Mouse (Mus musculus): ENCODE results near the gene Zbtb18. TPM values are rescaled to one million over a fixed set of nuclear protein-coding genes. Genes with fewer than 3 reads are reported as not detected.

The Zbtb18 gene
- polyA plus RNA-seq, 1 experiment from 2014 or later, result 2.0 TPM

DNA sequence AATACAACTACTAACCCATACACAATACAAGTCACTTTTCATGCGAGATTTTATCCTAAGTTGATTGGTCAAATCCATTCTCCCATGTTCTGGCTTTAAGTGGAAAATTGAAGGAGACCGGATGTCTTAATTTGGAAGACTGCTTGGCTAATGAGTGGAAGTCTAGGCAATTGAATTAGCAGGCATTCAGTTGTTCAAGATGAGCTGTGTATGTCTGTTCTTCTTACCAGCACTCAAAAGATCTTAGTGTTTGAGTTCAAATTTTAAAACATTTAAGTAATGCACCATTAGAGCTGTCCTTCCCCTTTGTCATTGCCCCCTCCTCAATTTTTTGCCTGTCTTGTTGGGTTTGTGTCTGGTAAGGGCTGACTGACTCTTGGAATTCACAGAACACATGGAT lies 8.9 kb downstream of the Zbtb18 start:
- Histone ChIP-seq H3K4me3 (ENCODE audit: low read depth, low read length) (no peak overlapping the region), H3K27me3 (replicated peaks; ENCODE audit: insufficient read depth, low read length) (no peaks in the 10 kb centered on the region), H3K4me1 (ENCODE audit: insufficient read depth, low read depth, low read length) (no peaks in the 10 kb centered on the region), H3K9me3 (ENCODE audit: low read length) (no peaks in the 10 kb centered on the region), H3K36me3 (ENCODE audit: insufficient read depth, low read length) (peaks cover 10% of the 10 kb centered on the region; the same call in 1 of the 2 replicates), H3K9ac (replicated peaks; ENCODE audit: low read depth) (no peak overlapping the region), H3K27ac (ENCODE audit: low read length) (no peak overlapping the region), H3K4me2 (replicated peaks; ENCODE audit: low read depth, low read length) (no peak overlapping the region)
- ATAC-seq, result no peak
- TF ChIP-seq EP300 (IDR thresholded peaks at IDR 0.05), result no peak
- no peak for TF ChIP-seq CTCF (IDR thresholded peaks at IDR 0.05)
- DNase-seq (ENCODE audit: low spot score), result no peak
- WGBS, result 95% methylated on average over 2 of the region's 2 CpGs

DNA sequence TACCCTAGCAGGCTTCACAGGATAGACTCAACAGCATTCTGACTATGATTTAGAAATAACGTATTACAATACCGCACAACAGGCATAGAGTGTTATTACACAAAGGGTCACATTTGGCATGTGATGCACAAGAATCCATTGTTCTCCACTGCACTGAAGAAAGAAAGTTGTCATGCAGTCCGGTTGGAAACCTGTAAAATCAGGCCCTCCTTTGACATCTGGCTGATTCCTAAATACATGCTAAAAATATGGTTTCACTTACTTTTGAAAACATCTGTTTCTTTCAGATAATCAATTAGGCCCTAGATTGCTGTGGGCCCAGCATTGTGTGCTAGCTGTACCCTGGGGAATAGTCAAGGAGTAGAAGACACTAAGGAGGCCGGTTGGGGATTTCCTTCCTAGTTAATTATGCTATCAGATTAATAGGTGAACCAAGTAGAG lies 9.9 kb downstream of the Zbtb18 start:
- no peak overlapping the region for H3K4me3 ChIP-seq (ENCODE audit: low read depth, low read length)
- H3K27me3 ChIP-seq (replicated peaks; ENCODE audit: insufficient read depth, low read length), result no peaks in the 10 kb centered on the region
- no peaks in the 10 kb centered on the region for H3K4me1 ChIP-seq (ENCODE audit: insufficient read depth, low read depth, low read length)
- no peak for DNase-seq (ENCODE audit: low spot score)
- H3K9me3 ChIP-seq (ENCODE audit: low read length), result no peaks in the 10 kb centered on the region
- ATAC-seq, result no peak
- peaks cover 10% of the 10 kb centered on the region; the same call in 1 of the 2 replicates for H3K36me3 ChIP-seq (ENCODE audit: insufficient read depth, low read length)
- WGBS, result 74% methylated on average over 4 of the region's 4 CpGs
- no peak for TF ChIP-seq CTCF (IDR thresholded peaks at IDR 0.05)
- TF ChIP-seq EP300 (IDR thresholded peaks at IDR 0.05), result no peak
- H3K4me2 ChIP-seq (replicated peaks; ENCODE audit: low read depth, low read length), result no peak overlapping the region
- no peak overlapping the region for H3K9ac ChIP-seq (replicated peaks; ENCODE audit: low read depth)
- H3K27ac ChIP-seq (ENCODE audit: low read length), result no peak overlapping the region

DNA sequence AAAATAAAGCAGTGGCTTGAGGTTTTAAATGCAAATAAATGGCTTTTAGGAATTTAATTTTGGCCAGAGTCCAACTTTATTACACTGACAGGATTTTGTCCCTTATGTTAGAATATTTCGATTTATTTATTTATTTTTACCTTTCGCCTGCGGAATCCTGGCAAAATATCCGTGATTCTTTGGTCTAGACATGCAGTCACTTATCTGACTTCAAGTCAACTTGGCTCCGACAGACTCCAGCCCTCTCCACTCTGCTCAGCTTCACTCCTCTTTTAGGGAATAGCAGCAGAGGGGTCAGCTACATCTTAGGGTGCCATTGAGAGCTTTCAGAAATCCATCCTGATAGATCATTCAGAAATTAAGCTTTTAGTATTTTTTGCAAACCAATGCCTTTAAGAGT lies 10.8 kb downstream of the Zbtb18 start:
- Histone ChIP-seq H3K9ac (replicated peaks; ENCODE audit: low read depth) (no peak overlapping the region), H3K27me3 (replicated peaks; ENCODE audit: insufficient read depth, low read length) (no peaks in the 10 kb centered on the region), H3K27ac (ENCODE audit: low read length) (no peak overlapping the region), H3K4me2 (replicated peaks; ENCODE audit: low read depth, low read length) (no peak overlapping the region), H3K4me1 (ENCODE audit: insufficient read depth, low read depth, low read length) (no peaks in the 10 kb centered on the region), H3K4me3 (ENCODE audit: low read depth, low read length) (no peak overlapping the region), H3K9me3 (ENCODE audit: low read length) (no peaks in the 10 kb centered on the region), H3K36me3 (ENCODE audit: insufficient read depth, low read length) (0 out of 2 replicates have a peak, but pooled peaks cover 4% of the 10 kb centered on the region)
- 38% methylated on average over 5 of the region's 5 CpGs for WGBS
- DNase-seq (ENCODE audit: low spot score) (no peak), ATAC-seq (no peak)
- no peak for TF ChIP-seq CTCF (IDR thresholded peaks at IDR 0.05)
- no peak for TF ChIP-seq EP300 (IDR thresholded peaks at IDR 0.05)

DNA sequence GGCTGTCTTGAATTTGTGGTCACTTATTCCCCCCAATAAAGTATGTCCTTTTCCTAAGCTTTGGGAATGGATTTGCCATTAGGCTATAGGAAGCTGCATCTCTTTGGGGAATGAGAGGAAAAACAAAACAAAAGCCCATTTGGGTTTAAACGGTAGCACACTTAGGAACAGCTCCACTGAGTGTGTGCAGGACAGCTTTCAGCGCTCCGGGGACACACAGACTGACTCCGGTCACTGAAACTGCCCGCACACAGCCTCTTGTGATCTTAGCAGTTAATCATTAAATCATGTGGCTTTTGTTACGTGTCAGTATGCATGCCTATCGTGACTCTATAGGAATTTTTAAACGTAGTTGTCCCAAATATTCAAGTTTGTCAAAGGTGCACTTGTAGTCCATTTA lies 11.7 kb downstream of the Zbtb18 start:
- Histone ChIP-seq H3K36me3 (ENCODE audit: insufficient read depth, low read length) (no peaks in the 10 kb centered on the region), H3K4me2 (replicated peaks; ENCODE audit: low read depth, low read length) (no peak overlapping the region), H3K27me3 (replicated peaks; ENCODE audit: insufficient read depth, low read length) (no peaks in the 10 kb centered on the region), H3K27ac (ENCODE audit: low read length) (no peak overlapping the region), H3K9ac (replicated peaks; ENCODE audit: low read depth) (no peak overlapping the region), H3K4me1 (ENCODE audit: insufficient read depth, low read depth, low read length) (no peaks in the 10 kb centered on the region), H3K4me3 (ENCODE audit: low read depth, low read length) (no peak overlapping the region), H3K9me3 (ENCODE audit: low read length) (no peaks in the 10 kb centered on the region)
- no peak; the same call in 1 of the 2 replicates for ATAC-seq
- no peak for TF ChIP-seq EP300 (IDR thresholded peaks at IDR 0.05)
- TF ChIP-seq CTCF (IDR thresholded peaks at IDR 0.05), result no peak
- DNase-seq (ENCODE audit: low spot score), result peak; percentile 47
- WGBS, result 40% methylated on average over 8 of the region's 8 CpGs

- Histone ChIP-seq H3K9ac (replicated peaks; ENCODE audit: low read depth) (no peak overlapping the region), H3K27ac (ENCODE audit: low read length) (no peak overlapping the region), H3K4me2 (replicated peaks; ENCODE audit: low read depth, low read length) (no peak overlapping the region), H3K36me3 (ENCODE audit: insufficient read depth, low read length) (no peaks in the 10 kb centered on the region), H3K4me3 (ENCODE audit: low read depth, low read length) (no peak overlapping the region), H3K27me3 (replicated peaks; ENCODE audit: insufficient read depth, low read length) (no peaks in the 10 kb centered on the region), H3K9me3 (ENCODE audit: low read length) (no peaks in the 10 kb centered on the region), H3K4me1 (ENCODE audit: insufficient read depth, low read depth, low read length) (no peaks in the 10 kb centered on the region)
- DNase-seq (ENCODE audit: low spot score) (no peak), ATAC-seq (no peak)
- TF ChIP-seq CTCF (IDR thresholded peaks at IDR 0.05), result no peak
- TF ChIP-seq EP300 (IDR thresholded peaks at IDR 0.05), result no peak
- 81% methylated on average over 6 of the region's 6 CpGs for WGBS
Observed at GRCm38 (mm10) chr1:177454492-177454891, 12.3 kb downstream of the Zbtb18 start.

DNA sequence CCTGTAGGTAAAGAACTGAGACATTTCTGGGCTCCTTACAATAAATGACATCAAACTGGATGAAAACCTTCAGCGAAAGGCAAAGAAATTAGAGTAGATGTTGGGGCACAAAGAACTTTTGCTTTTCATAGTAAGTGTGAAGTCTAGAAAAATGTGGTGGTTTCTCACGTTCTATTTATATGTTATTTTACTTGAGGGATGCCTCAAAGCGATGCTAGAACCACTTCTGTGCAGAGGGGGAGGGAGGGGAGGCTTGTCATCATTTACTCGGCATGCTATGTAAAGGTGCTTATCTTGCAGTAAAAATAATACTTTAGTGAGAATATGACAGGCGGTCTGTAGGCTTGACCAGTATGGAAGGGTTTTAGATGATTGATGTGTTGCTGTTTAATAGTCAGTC lies 13.3 kb downstream of the Zbtb18 start:
- no peaks in the 10 kb centered on the region for H3K4me1 ChIP-seq (ENCODE audit: insufficient read depth, low read depth, low read length)
- no peak overlapping the region for H3K9ac ChIP-seq (replicated peaks; ENCODE audit: low read depth)
- H3K27me3 ChIP-seq (replicated peaks; ENCODE audit: insufficient read depth, low read length), result no peaks in the 10 kb centered on the region
- TF ChIP-seq EP300 (IDR thresholded peaks at IDR 0.05) (no peak), CTCF (IDR thresholded peaks at IDR 0.05) (no peak)
- no peaks in the 10 kb centered on the region for H3K9me3 ChIP-seq (ENCODE audit: low read length)
- no peak for DNase-seq (ENCODE audit: low spot score)
- no peak overlapping the region for H3K4me3 ChIP-seq (ENCODE audit: low read depth, low read length)
- no peak for ATAC-seq
- 79% methylated on average over 5 of the region's 5 CpGs for WGBS
- no peaks in the 10 kb centered on the region for H3K36me3 ChIP-seq (ENCODE audit: insufficient read depth, low read length)
- H3K4me2 ChIP-seq (replicated peaks; ENCODE audit: low read depth, low read length), result no peak overlapping the region
- H3K27ac ChIP-seq (ENCODE audit: low read length), result no peak overlapping the region

DNA sequence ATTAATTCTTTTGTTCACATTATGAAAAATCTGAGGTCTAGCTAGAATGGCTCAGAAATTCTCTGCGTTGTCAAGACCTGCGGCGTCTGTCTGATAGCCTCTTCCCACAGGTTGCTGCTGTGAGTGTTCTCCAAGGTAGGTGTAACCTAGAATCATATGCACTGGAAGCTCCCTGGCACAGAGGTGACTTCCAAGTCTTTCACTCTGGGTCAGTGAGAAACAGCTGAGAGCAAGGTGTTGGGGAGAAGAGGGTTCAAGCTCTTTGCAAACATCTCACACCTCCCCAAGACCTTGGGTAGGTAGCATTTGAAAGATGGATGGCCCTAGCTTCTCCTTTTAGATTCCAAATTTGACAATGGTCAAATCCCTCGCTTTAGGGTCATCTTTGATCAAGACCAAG lies 14.1 kb downstream of the Zbtb18 start:
- TF ChIP-seq CTCF (IDR thresholded peaks at IDR 0.05) (no peak), EP300 (IDR thresholded peaks at IDR 0.05) (no peak)
- WGBS, result 81% methylated on average over 4 of the region's 4 CpGs
- Histone ChIP-seq H3K27me3 (replicated peaks; ENCODE audit: insufficient read depth, low read length) (no peaks in the 10 kb centered on the region), H3K27ac (ENCODE audit: low read length) (no peak overlapping the region), H3K4me3 (ENCODE audit: low read depth, low read length) (no peak overlapping the region), H3K9me3 (ENCODE audit: low read length) (no peaks in the 10 kb centered on the region), H3K4me1 (ENCODE audit: insufficient read depth, low read depth, low read length) (no peaks in the 10 kb centered on the region), H3K4me2 (replicated peaks; ENCODE audit: low read depth, low read length) (no peak overlapping the region), H3K9ac (replicated peaks; ENCODE audit: low read depth) (no peak overlapping the region), H3K36me3 (ENCODE audit: insufficient read depth, low read length) (no peaks in the 10 kb centered on the region)
- DNase-seq (ENCODE audit: low spot score), result no peak
- ATAC-seq, result no peak
